Mouse (Mus musculus) hindbrain, embryonic 16.5 days (tissue): Measurements from ENCODE around the gene Chrdl1. TPM values are rescaled to one million over a fixed set of nuclear protein-coding genes. Genes with fewer than 3 reads are reported as not detected.

Experiments
- ATAC-seq: fragments of 200-750 bp; cut with Nextera tagmentation; 2 replicates; pipeline ENCODE4 v1.8.0; 2017; ENCODE audit warnings: moderate TSS enrichment, moderate library complexity
- H3K27ac ChIP-seq: fragments of 300-500 bp; sonication (generic); 2 replicates; pipeline ENCODE4 v1.5.1; 2014; ENCODE audit warnings: low read depth, mild to moderate bottlenecking, control low read depth, low read length, moderate library complexity
- H3K27me3 ChIP-seq: fragments of 300-500 bp; sonication (generic); replicated peaks from 2 replicates; pipeline ENCODE4 v1.6.1; 2014; ENCODE audit warnings: low read length; ENCODE audit not compliant: control insufficient read depth, insufficient read depth
- H3K36me3 ChIP-seq: fragments of 300-500 bp; sonication (generic); 2 replicates; pipeline ENCODE4 v1.6.1; 2014; ENCODE audit warnings: mild to moderate bottlenecking, low read length, moderate library complexity, mixed read lengths; ENCODE audit not compliant: control insufficient read depth, insufficient read depth
- H3K4me1 ChIP-seq: fragments of 300-500 bp; sonication (generic); 2 replicates; pipeline ENCODE4 v1.6.1; 2014; ENCODE audit warnings: low read depth, low read length; ENCODE audit not compliant: control insufficient read depth, insufficient read depth
- H3K4me2 ChIP-seq: fragments of 300-500 bp; sonication (generic); 2 replicates; pipeline ENCODE4 v1.6.1; 2014; ENCODE audit warnings: mild to moderate bottlenecking, low read length, control low read depth, moderate library complexity
- H3K4me3 ChIP-seq: fragments of 300-500 bp; sonication (generic); 2 replicates; pipeline ENCODE4 v1.5.1; 2014; ENCODE audit warnings: mild to moderate bottlenecking, low read length, control low read depth, moderate library complexity
- H3K9ac ChIP-seq: fragments of 300-500 bp; sonication (generic); 2 replicates; pipeline ENCODE4 v1.6.1; 2014; ENCODE audit warnings: low read depth, mild to moderate bottlenecking, control low read depth, low read length, moderate library complexity
- H3K9me3 ChIP-seq: fragments of 300-500 bp; sonication (generic); 2 replicates; pipeline ENCODE4 v1.6.1; 2014; ENCODE audit warnings: mild to moderate bottlenecking, low read length, moderate library complexity; ENCODE audit not compliant: control insufficient read depth
- WGBS: fragments of 180-500 bp; shearing (Covaris S2); extraction: QIAGEN DNeasy Blood & Tissue Kit; methylation state at CpG from one replicate; pipeline ENCODE4 v1.1.7; 2014; 5-methylcytosine and 5-hydroxymethylcytosine counted together
- polyA plus RNA-seq: library from polyadenylated mRNA; unstranded; fragments of >200 nt; fragmentation: Nextera tagmentation; extraction: Ambion mirVana; gene quantifications from 2 replicates; pipeline ENCODE4 v1.2.1, GENCODE M21; 2015

Chrdl1 gene
- polyA plus RNA-seq, 1 experiment from 2014 or later = 2.4 TPM

GRCm38 (mm10) chrX:143336661-143337060 lies 57.4 kb downstream of the Chrdl1 start:
- Histone ChIP-seq H3K27me3 (no peaks in the 10 kb centered on the region), H3K9ac (no peak overlapping the region), H3K27ac (no peak overlapping the region), H3K4me1 (no peaks in the 10 kb centered on the region), H3K4me2 (no peak overlapping the region), H3K36me3 (no peaks in the 10 kb centered on the region), H3K4me3 (no peak overlapping the region), H3K9me3 (no peaks in the 10 kb centered on the region)
- 85% methylated on average over 4 of the region's 4 CpGs for WGBS
- ATAC-seq = no peak

DNA sequence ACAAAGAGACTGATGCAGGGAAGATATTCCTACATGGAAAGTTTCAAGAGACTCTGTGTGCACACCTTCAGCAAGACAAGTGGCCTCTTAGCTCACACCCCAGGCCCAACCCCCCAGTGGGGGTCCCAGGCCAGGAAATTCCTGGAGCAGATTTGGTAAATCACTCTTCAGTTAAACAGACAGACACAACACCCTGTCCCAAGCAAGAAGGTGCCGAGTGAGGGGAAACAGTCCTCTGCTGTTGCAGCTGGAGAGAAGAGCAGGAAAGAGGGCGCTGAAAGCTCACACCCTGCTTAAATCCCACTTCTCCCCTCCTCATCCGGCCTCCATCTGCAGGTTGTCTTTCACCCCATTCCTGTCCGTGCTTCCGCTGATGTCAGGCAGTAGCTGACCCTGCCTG lies 58.2 kb downstream of the Chrdl1 start:
- no peak overlapping the region for H3K27ac ChIP-seq
- WGBS = 71% methylated on average over 5 of the region's 5 CpGs
- ATAC-seq = no peak
- no peaks in the 10 kb centered on the region for H3K27me3 ChIP-seq
- H3K4me1 ChIP-seq = no peaks in the 10 kb centered on the region
- no peak overlapping the region for H3K4me2 ChIP-seq
- H3K4me3 ChIP-seq = no peak overlapping the region
- H3K9me3 ChIP-seq = no peaks in the 10 kb centered on the region
- no peak overlapping the region for H3K9ac ChIP-seq
- no peaks in the 10 kb centered on the region for H3K36me3 ChIP-seq

DNA sequence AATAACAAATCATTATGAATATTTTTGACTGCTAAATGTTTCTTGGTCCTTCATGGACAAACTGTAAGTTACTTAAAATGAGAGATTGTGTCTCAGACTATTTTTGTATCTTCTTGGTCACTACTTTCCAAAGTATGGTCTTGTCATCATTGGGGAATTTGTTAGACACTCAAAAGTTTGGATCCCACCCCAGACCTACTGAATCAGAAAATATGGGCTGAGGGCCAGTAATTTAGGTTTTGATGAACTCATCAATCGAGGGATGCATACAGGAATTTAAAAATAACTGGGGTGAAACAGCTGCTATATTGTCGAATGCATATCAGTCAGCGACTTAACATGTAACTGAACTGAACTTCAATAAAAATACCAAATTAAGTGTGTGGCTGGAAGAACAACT lies 80.9 kb downstream of the Chrdl1 start:
- WGBS = 77% methylated on average over 3 of the region's 3 CpGs
- ATAC-seq = no peak
- no peaks in the 10 kb centered on the region for H3K4me1 ChIP-seq
- H3K27me3 ChIP-seq = no peaks in the 10 kb centered on the region
- no peak overlapping the region for H3K9ac ChIP-seq
- H3K9me3 ChIP-seq = no peaks in the 10 kb centered on the region
- H3K36me3 ChIP-seq = no peaks in the 10 kb centered on the region
- H3K27ac ChIP-seq = no peak overlapping the region
- H3K4me2 ChIP-seq = no peak overlapping the region
- H3K4me3 ChIP-seq = no peak overlapping the region

GRCm38 (mm10) chrX:143294726-143295125 lies 99.3 kb downstream of the Chrdl1 start:
- H3K36me3 ChIP-seq = no peaks in the 10 kb centered on the region
- no peak overlapping the region for H3K4me3 ChIP-seq
- H3K4me1 ChIP-seq = no peaks in the 10 kb centered on the region
- no peak for ATAC-seq
- H3K9ac ChIP-seq = no peak overlapping the region
- H3K4me2 ChIP-seq = no peak overlapping the region
- no peaks in the 10 kb centered on the region for H3K9me3 ChIP-seq
- WGBS = 86% methylated on average over 2 of the region's 2 CpGs
- H3K27ac ChIP-seq = no peak overlapping the region
- no peaks in the 10 kb centered on the region; the same call in 1 of the 2 replicates for H3K27me3 ChIP-seq

DNA sequence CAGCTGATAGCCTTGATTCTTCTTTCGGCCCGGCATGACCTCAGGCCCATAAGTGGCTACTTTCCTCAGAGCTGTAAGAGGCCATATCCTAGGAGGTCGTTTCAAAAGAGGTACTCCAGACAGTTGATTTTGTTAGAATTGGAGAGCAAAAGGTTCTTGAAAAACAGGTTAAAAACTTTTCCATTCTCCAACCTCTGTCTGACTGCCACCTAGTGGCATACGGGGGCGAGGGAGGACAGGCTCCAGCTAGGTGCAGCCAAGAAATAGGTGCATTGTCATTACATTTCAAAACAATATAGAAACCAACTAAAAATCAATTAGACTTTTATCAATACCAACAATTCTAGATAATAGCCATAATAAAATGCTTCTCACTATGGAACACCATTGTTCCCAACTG lies 118.9 kb downstream of the Chrdl1 start:
- Histone ChIP-seq H3K9ac (no peak overlapping the region), H3K27me3 (no peaks in the 10 kb centered on the region), H3K4me2 (no peak overlapping the region), H3K4me3 (no peak overlapping the region), H3K36me3 (no peaks in the 10 kb centered on the region), H3K9me3 (no peaks in the 10 kb centered on the region), H3K4me1 (no peaks in the 10 kb centered on the region), H3K27ac (no peak overlapping the region)
- no peak for ATAC-seq
- 55% methylated on average over 5 of the region's 5 CpGs for WGBS

DNA sequence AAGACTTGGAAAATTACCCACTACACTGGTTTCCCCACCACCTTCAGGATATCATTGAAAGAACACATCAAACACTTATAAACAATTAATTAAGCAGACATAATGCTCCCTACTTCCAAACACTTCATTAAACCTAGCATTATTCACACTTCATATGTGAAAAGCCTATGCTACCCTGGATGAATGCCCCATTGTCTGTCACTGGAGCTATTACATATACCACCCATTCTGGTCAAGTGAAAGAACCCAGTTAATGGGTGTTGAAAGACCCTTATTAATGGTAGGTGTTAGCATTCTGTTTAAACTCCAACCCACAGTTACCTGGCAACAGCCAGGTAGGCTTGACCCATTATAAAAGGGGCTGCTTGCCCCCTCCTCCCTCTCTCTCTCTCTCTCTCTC lies 143.4 kb downstream of the Chrdl1 start:
- Histone ChIP-seq H3K9ac (no peak overlapping the region), H3K27ac (no peak overlapping the region), H3K9me3 (no peaks in the 10 kb centered on the region), H3K4me1 (no peaks in the 10 kb centered on the region), H3K4me3 (no peak overlapping the region), H3K4me2 (no peak overlapping the region), H3K27me3 (no peaks in the 10 kb centered on the region), H3K36me3 (no peaks in the 10 kb centered on the region)
- no peak for ATAC-seq

Other genes starting within 250 kb of the Chrdl1 start
- gene Pak3, start 124.3 kb upstream of the Chrdl1 start, polyA plus RNA-seq = 239 and 252 TPM in 2 replicates